Mouse (Mus musculus) CD4-positive naive resting alpha-beta T cell, adult 76 days (primary cell): ENCODE data around the gene Atp6ap1l. TPM values are rescaled to one million over a fixed set of nuclear protein-coding genes. Genes with fewer than 3 reads are reported as not detected.

Experiments used
- total RNA-seq: library from RNA; stranded (reverse); gene quantifications from one replicate; pipeline ENCODE4 v1.2.4, GENCODE M21; 2023

Atp6ap1l gene
- total RNA-seq, result not detected

DNA sequence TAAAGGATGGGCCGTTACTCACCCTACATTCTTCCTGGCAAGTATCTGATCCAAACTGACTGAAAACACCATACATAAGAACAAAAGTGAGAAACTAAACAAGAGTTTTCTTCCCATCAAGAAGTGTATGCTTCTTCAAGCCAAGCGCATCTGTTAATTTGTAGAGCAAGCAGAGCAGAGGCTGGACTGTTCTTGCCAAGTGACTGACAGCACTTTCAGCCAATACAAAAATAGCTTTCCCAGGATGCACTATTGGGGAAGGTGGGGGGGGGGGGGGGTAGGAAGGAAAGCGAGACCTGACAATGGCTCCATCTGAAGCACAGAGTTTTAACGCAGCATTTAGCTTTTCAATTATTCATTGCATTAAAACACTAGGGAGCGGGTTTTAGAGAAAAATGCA, at the start of gene Atp6ap1l:
Gene Atp6ap1l, minus strand, starts transcription at position 180 of the 400 bp plus-strand sequence.

GRCm38 (mm10) chr13:90922751-90923612, 17.8 kb upstream of the Atp6ap1l start, which contains the start of gene Rps23:
Gene Rps23, plus strand, starts transcription at chr13:90922958.

Other genes with a start within 250 kb of the Atp6ap1l start
- 1,263 TPM for gene Rps23, start 17.6 kb upstream of the Atp6ap1l start, total RNA-seq